Mouse (Mus musculus) layer of hippocampus, postnatal 25 days (tissue): ENCODE data around the gene Ilf3. TPM values are rescaled to one million over a fixed set of nuclear protein-coding genes. Genes with fewer than 3 reads are reported as not detected.
A peak's percentile ranks its signal among the peaks of the same experiment; 100 is the strongest.

Experiments used
- DNase-seq, 2 experiments: peaks; one replicate each; pipeline ENCODE4 v3.0.0; 2022; ENCODE audit warnings: mixed read lengths in 2 of 2, low spot score in 1 of 2; ENCODE audit errors: extremely low spot score in 1 of 2
- total RNA-seq, 2 experiments: library from RNA; stranded (reverse); gene quantifications; 2 replicates each; pipeline ENCODE4 v1.2.3; 2021

Ilf3 gene
- total RNA-seq, 2 experiments from 2014 or later, result 85.6 to 92.6 TPM

DNA sequence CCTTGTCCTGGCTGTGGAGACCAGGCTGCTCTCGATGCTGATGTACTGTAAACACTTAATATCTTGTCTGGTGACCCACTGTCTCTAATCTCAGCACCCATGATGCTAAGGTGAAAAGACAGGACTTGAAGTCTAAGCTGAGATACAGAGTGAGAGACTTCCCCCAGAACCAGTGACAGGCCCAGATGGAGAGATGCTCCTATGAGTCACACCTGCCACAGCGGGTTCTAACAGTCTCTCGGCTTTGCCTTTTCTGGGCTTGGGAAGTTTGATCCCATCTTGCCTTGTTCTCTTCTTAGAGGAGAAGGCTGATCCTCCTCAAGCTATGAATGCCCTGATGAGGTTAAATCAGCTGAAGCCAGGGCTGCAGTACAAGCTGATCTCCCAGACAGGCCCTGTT is 29.5 kb downstream of the Ilf3 start:
- no peak for DNase-seq

DNA sequence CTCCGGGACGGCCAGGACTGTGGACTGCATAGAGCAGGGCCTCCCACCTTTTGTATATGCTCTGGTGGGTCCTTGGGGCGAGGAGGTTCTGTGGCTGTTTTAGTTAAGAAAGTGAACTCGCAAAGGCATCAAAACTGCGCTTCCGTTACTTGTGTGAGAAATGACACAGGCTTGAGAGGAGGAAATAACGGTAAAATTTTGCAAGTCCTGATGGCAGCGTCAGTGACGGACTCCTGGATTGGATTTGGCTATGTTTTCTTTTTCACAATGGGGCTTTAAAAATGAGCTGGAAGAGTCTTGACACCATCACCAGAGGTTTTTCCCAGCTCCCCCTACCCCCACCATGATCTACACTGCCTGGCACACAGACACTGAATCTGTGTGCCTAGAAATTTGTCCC is 33.4 kb downstream of the Ilf3 start:
- no peak for DNase-seq

- DNase-seq, result no peak
Measured at GRCm38 (mm10) chr9:21402764-21403253, 35.1 kb downstream of the Ilf3 start.

GRCm38 (mm10) chr9:21403745-21404144 is 36.1 kb downstream of the Ilf3 start:
- no peak for DNase-seq

DNA sequence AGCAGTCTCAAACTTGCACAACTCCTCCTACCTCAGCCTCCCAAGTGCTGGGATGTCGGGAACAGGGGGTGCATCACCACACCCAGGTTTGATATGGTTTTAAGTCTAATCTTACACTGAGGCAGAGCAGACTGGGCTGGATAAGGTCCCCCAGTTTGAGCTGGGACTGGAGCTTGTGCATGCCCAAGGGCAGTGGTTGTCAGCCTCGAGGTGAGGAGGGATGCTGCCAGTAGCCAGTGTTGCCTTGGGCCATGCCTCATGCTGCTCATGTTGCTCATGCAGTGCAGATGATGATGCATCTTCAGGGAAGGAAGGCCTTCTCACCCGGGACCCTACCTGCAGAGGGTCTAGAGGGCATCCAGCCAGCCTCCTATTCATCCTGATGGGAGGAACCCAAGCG is 37.9 kb downstream of the Ilf3 start:
- DNase-seq, result no peak

DNA sequence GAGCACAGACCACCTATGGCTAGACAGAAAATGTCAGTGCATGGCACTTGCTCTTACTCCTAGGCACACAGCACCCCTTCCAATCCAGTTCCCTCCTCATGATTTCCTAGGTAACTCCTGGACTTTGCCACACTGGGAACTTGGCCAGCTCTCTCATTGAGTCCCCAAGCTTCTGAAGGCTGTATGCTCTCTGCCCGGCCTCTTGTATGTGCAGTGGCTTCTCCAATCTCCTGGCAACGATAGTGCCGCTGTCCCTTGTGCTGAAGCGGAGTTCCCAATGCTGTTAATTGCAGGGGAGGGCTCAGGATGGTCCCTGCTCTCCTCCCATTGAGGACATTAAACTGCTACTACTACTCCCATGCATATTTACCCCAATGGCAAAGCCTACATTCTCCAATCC is 40.3 kb downstream of the Ilf3 start:
- DNase-seq, result no peak

DNA sequence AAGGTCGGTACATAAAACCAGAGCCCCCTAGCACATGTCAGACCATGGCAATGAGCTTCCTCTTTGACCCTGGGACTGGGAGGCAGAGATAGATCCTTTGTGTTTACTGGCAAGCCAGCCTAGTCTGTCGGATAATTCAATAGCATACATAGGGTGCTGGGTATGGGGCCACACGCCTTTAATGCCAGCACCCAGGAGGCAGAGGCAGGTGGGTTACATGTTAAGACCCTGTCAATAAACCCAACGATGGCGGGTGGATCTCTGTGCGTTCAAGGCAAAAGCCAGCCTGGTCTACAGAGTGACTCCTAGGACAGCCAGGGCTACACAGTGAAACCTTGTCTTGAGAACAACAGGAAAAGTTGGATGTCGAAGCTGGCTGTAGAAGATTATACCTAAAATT is 41.0 kb downstream of the Ilf3 start:
- DNase-seq, result no peak

DNA sequence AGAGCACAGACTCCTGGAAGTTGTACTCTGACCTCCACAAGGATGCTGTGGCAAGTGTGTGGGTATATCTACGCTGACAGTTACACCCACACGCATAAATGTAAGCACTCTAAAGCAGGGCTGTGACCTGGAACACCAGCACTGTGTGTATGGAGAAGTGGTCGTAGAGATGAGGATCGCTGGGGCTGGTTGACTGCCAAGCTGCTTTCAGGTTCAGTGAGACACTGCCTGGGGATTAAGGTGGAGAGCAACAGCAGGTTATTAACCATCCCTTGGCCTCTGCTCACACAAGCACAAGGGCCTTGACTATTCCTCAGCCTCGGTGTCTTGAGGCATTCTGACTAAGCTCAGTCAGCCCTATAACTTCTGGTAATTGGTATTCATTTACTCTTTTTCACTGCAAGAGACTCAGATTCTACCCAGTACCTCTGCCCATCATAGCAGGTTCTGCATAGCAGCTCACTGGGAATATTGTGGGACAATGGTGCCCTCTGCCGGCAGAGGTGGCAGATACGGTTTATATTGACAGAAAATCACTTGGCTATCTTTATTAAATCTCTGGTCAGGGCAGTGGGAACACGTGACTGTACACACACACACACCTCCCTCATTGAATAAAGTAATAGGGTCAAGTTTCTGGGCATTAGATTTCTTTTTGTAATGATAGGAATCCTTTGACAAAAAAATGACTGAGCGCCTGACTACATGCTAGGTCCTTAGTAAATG is 42.1 kb downstream of the Ilf3 start:
- peak; percentile 87 to 96 for DNase-seq

- DNase-seq, result peak; percentile 67 to 69
Measured at GRCm38 (mm10) chr9:21411669-21412550, 44.2 kb downstream of the Ilf3 start, which contains the start of gene Qtrt1. Qtrt1 (plus strand) TSS chr9:21411837.

GRCm38 (mm10) chr9:21417866-21418265 is 50.2 kb downstream of the Ilf3 start:
- no peak for DNase-seq

GRCm38 (mm10) chr9:21419646-21420045 is 52.0 kb downstream of the Ilf3 start:
- no peak for DNase-seq

DNA sequence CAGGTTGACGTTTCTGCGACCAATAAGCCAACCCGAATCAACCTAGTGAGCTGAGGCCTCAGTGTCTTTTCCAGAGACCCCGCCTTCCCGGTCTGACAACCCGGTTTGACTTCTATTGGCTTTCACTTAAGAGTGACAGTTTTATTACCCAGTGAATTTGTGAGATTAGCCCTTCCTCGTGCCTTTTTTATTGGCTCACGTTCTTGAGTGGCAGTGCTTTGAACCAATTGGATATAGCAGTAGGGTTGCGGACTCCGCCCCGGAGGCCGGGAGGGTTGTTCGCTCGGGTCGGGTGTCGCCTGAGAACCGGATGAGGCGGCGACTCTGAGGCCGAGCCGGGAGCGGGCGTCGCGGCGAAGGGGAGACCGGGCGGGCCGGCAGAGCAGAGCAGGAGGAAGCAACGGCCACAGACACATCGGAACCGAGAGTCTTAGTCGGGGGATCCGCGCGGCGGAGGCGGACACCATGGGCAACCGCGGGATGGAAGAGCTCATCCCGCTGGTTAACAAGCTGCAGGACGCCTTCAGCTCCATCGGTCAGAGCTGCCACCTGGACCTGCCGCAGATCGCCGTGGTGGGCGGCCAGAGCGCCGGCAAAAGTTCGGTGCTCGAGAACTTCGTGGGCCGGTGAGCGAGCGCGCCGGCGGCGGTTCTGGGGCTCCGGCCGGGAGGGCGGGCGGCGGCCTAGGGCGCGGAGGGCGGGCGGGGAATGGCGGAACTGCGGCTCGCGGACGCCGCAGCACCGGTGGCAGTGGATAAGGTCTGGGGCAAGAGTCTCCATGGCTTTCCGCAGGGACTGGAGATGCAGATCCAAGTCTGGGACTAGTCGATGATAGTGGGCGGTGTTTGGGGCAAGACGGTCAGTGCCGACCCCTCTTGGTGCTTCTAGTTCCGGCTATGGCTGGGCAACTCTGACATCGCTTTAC is 57.2 kb downstream of the Ilf3 start, which contains the start of gene Dnm2:
TSS of gene Dnm2 (plus strand) at position 278 of the 925 bp plus-strand sequence.
- DNase-seq, result peak; percentile 93 to 95

GRCm38 (mm10) chr9:21425556-21425945 is 57.9 kb downstream of the Ilf3 start:
- no peak for DNase-seq

DNA sequence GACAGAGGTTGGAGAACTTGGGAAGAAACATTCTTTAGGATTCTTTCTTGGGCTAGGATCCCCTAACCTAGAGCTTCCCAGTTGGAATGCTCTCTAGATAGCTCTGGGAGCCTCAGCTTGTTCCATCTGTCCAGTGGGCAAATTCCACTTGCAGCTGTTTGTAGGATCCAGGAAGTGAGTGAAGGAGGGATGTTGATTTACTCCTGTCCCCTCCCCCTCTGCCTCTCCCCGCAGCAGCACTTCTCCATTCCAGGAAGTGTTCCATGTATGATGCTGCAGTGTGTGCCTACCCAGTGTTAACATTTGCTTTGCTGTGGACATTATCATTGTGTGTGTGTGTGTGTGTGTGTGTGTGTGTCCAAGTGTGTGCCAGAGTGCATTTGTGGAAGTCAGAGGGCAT is 58.3 kb downstream of the Ilf3 start:
- DNase-seq, result no peak

GRCm38 (mm10) chr9:21426525-21426924 is 58.9 kb downstream of the Ilf3 start:
- no peak for DNase-seq

DNA sequence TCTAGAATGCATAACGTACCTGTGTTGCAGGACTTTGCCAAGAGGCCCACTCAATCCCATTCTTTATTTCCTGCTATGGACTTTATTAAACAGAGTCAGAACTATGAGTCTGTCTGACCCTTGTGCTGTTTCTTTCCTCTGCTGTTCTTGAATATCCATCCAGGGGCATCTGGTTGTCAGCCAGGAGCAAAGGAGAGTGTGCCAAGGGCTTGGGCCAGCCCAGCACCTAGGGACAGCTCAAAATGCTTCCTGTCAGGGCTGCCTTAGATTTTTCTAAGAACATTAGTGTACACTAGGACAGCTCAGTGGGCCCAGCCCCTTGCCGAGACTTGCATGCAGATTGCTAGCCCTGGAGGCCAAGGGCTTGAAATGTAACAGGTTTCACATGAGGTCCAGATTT is 60.1 kb downstream of the Ilf3 start:
- no peak for DNase-seq

DNA sequence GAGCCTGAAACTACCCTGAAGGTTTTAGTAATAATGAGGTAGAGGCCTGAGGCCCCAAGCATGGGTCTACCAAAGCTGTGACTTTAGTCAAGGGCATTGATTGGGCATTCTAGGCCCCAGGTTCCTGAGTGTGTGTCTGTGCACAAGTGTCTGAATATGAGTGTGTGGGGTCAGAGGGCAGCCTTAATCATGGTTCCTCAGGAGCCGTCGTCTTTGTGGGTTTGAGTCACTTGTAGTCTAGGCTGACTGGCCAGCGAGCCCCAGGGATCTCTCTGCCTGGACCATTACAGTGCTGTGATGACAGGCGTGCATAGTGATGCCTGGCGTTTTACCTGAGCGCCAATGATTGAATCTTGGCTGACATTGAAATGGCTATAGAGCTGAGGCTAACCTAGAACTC is 60.5 kb downstream of the Ilf3 start:
- no peak for DNase-seq

- no peak for DNase-seq
Measured at GRCm38 (mm10) chr9:21430724-21431123, 63.1 kb downstream of the Ilf3 start.

GRCm38 (mm10) chr9:21432066-21432465 is 64.4 kb downstream of the Ilf3 start:
- DNase-seq, result no peak

DNA sequence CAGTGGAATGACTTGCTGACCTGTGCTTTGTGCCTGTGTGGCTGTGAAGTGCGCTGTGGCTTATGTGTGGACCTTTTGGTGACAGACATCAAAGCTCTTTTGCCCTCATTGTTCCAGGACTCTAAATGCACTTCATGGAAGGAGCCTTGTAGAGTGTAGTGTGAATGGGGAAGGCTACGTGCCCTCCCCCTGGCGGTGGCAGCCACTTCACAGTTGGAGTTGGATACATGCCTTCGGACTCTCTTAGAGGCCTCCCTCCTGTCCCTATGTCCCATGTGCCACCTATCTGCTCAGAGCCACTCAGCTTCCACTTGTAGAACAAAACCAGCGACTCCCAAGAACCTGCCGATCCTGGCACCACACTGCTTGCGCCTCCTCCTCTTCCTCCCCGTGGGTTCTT is 66.1 kb downstream of the Ilf3 start:
- DNase-seq, result no peak
